Mouse (Mus musculus) limb, embryonic 14.5 days (tissue): Measurements from ENCODE around the gene Rab19. TPM values are rescaled to one million over a fixed set of nuclear protein-coding genes. Genes with fewer than 3 reads are reported as not detected.
A peak's percentile ranks its signal among the peaks of the same experiment; 100 is the strongest.
"Not testable (repeated sequence)": the region's sequence is repeated elsewhere in the genome, so short reads cannot be mapped to it uniquely, and the experiment has no call there.

Source experiments
- ATAC-seq: fragments of 200-750 bp; cut with Nextera tagmentation; 2 replicates; pipeline ENCODE4 v1.8.0; 2017; ENCODE audit warnings: low read depth, moderate number of reproducible peaks, moderate TSS enrichment; ENCODE audit not compliant: low FRiP score
- DNase-seq: peaks from one replicate; pipeline ENCODE4 v3.0.0-alpha.2; 2015; ENCODE audit warnings: low spot score
- H3K27ac ChIP-seq: fragments of 300-500 bp; sonication (generic); replicated peaks from 2 replicates; pipeline ENCODE4 v1.5.1; 2014; ENCODE audit warnings: low read depth, mild to moderate bottlenecking, low read length, moderate library complexity, mixed read lengths
- H3K27me3 ChIP-seq: fragments of 300-500 bp; sonication (generic); 2 replicates; pipeline ENCODE4 v1.6.1; 2014; ENCODE audit warnings: low read length, mixed read lengths; ENCODE audit not compliant: control insufficient read depth, insufficient read depth
- H3K36me3 ChIP-seq: fragments of 300-500 bp; sonication (generic); 2 replicates; pipeline ENCODE4 v1.6.1; 2014; ENCODE audit warnings: mild to moderate bottlenecking, low read length, moderate library complexity, mixed read lengths; ENCODE audit not compliant: control insufficient read depth, insufficient read depth
- H3K4me1 ChIP-seq: fragments of 300-500 bp; sonication (generic); 2 replicates; pipeline ENCODE4 v1.6.1; 2014; ENCODE audit warnings: antibody characterized with exemption, low read length, mixed read lengths; ENCODE audit not compliant: control insufficient read depth, insufficient read depth
- H3K4me2 ChIP-seq: fragments of 300-500 bp; sonication (generic); replicated peaks from 2 replicates; pipeline ENCODE4 v1.6.1; 2014; ENCODE audit warnings: low read depth, mild to moderate bottlenecking, low read length, moderate library complexity; ENCODE audit not compliant: severe bottlenecking
- H3K4me3 ChIP-seq: fragments of 300-500 bp; sonication (generic); replicated peaks from 2 replicates; pipeline ENCODE4 v1.5.1; 2014; ENCODE audit warnings: low read length
- H3K9ac ChIP-seq: fragments of 300-500 bp; sonication (generic); 2 replicates; pipeline ENCODE4 v1.6.1; 2014; ENCODE audit warnings: mild to moderate bottlenecking, low read depth, low read length, moderate library complexity; ENCODE audit not compliant: severe bottlenecking
- H3K9me3 ChIP-seq: fragments of 300-500 bp; sonication (generic); 2 replicates; pipeline ENCODE4 v1.6.1; 2016; ENCODE audit warnings: low read length; ENCODE audit not compliant: control insufficient read depth
- POLR2A ChIP-seq: fragments of 200-500 bp; IDR thresholded peaks from 2 replicates; pipeline ENCODE4 v1.8.0; 2012; ENCODE audit warnings: inconsistent platforms, mild to moderate bottlenecking, moderate library complexity, borderline replicate concordance; ENCODE audit not compliant: insufficient read depth, insufficient read length; ENCODE audit errors: extremely low read depth
- WGBS: fragments of 180-500 bp; shearing (Covaris S2); extraction: QIAGEN DNeasy Blood & Tissue Kit; methylation state at CpG from one replicate; pipeline ENCODE4 v1.1.7; 2014; 5-methylcytosine and 5-hydroxymethylcytosine counted together
- polyA plus RNA-seq, 2 experiments: library from polyadenylated mRNA; depleted of rRNA in 1 of 2; stranded (reverse) in 1 of 2; unstranded in 1 of 2; fragments of >200 nt; fragmentation: Nextera tagmentation in 1 of 2; extraction: Ambion mirVana in 1 of 2; gene quantifications; 2 replicates each; pipeline versions ENCODE4 v1.2.1 to v1.2.3; 2012 to 2014

The Rab19 gene
- polyA plus RNA-seq, 2 experiments: 0.52 to 1.3 TPM

DNA sequence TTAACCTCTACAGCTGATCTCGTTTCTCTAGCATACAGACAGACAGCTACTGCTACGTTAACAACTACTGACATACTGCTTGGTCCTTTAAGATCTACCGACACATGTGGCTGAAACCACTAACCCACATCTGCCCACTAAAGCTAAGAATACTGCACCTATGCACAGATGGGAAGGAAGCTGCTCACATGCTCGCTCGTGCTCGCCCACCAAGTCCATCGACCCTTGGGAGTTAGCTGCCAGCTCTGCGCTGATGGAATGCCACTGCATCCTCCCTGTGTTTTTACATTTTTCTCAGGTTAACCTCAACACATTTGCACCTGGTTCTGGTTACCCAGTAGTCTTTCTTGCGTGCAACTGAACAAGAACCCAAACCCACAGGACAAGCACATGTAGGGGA is 17.4 kb downstream of the Rab19 start:
- ATAC-seq (no peak), DNase-seq (no peak)
- no peak overlapping the region for H3K27ac ChIP-seq
- no peaks in the 10 kb centered on the region for H3K9me3 ChIP-seq
- no peaks in the 10 kb centered on the region for H3K4me1 ChIP-seq
- no peak overlapping the region for H3K4me3 ChIP-seq
- no peak overlapping the region for H3K4me2 ChIP-seq
- H3K36me3 ChIP-seq: peaks cover 17% of the 10 kb centered on the region
- no peak for TF ChIP-seq POLR2A
- H3K9ac ChIP-seq: no peak overlapping the region
- WGBS: 78% methylated on average over 9 of the region's 9 CpGs
- H3K27me3 ChIP-seq: no peaks in the 10 kb centered on the region

DNA sequence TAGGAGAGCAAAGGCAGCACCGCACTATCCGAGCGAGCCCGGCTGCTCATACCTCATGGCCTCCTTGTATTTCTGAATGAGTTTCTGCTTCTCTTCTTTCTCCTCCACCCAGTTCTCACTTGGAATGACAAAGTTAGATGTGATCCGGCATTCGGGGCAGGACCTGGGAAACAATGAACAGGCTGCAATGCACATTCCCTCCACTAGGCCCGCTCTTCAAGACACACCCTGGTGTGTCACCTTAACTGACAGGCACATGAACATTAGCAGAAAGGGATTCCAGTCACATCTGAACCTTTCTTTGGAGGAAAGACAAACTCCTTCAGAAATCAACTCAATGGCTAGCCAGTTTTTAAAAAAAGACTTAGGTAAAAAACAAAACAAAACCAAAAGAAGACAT is 19.4 kb downstream of the Rab19 start:
- no peak for TF ChIP-seq POLR2A
- no peaks in the 10 kb centered on the region for H3K9me3 ChIP-seq
- ATAC-seq (no peak), DNase-seq (peak; percentile 16)
- no peaks in the 10 kb centered on the region for H3K4me1 ChIP-seq
- H3K9ac ChIP-seq: no peak overlapping the region
- H3K4me2 ChIP-seq: no peak overlapping the region
- peaks cover 31% of the 10 kb centered on the region for H3K36me3 ChIP-seq
- H3K27ac ChIP-seq: no peak overlapping the region
- H3K27me3 ChIP-seq: no peaks in the 10 kb centered on the region
- no peak overlapping the region for H3K4me3 ChIP-seq
- WGBS: 82% methylated on average over 7 of the region's 7 CpGs

DNA sequence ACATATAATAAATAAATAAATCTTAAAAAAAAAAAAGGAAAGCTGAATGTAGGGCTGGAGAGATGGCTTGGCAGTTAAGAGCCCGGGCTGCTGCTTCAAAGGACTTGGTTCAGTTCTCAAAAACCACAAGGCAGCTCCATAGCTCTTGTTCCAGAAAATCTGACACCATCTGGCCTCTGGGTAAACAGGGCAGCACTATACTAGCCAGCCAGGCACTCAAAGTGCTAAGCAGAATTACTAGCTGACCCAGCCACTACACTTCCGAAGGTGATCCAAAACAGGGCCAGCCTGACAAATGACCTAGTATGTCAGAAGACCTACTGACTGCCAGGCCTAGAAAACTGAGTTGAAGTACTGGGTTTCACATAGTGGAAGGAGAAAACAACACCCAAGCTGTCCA is 22.2 kb downstream of the Rab19 start:
- TF ChIP-seq POLR2A: no peak
- 65% methylated on average over 2 of the region's 2 CpGs for WGBS
- H3K9me3 ChIP-seq: no peaks in the 10 kb centered on the region

DNA sequence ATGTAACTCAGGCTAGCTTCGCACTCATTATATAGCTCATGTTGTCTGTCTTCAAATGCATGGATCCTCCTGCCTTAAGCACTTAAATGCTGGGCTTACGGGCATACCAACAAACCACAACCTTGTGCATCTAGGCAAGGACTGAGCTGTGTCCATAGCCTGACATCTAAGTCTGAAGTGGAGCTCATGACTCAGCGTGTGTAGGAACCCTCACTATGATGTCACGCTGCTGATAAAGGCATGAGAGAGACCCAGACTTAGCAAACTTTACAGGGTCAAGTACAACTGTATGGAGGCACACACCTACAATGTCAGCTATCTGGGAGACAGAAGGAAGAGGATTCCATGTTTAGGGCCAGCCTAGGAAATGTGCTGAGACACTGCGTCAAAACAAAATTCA is 25.5 kb downstream of the Rab19 start:
- H3K9me3 ChIP-seq: no peaks in the 10 kb centered on the region
- peaks cover 23% of the 10 kb centered on the region for H3K36me3 ChIP-seq
- H3K27me3 ChIP-seq: no peaks in the 10 kb centered on the region
- 98% methylated on average over 5 of the region's 5 CpGs for WGBS
- no peaks in the 10 kb centered on the region for H3K4me1 ChIP-seq
- DNase-seq (no peak), ATAC-seq (no peak)
- no peak overlapping the region for H3K9ac ChIP-seq
- no peak overlapping the region for H3K27ac ChIP-seq
- no peak for TF ChIP-seq POLR2A
- no peak overlapping the region for H3K4me2 ChIP-seq
- H3K4me3 ChIP-seq: no peak overlapping the region

More for the DNA sequence above, 22.2 kb downstream of the Rab19 start:
- ATAC-seq (no peak), DNase-seq (no peak)
- H3K4me1 ChIP-seq: no peaks in the 10 kb centered on the region
- peaks cover 36% of the 10 kb centered on the region for H3K36me3 ChIP-seq
- no peak overlapping the region for H3K4me2 ChIP-seq
- H3K9ac ChIP-seq: no peak overlapping the region
- no peaks in the 10 kb centered on the region for H3K27me3 ChIP-seq
- H3K4me3 ChIP-seq: no peak overlapping the region
- H3K27ac ChIP-seq: no peak overlapping the region

DNA sequence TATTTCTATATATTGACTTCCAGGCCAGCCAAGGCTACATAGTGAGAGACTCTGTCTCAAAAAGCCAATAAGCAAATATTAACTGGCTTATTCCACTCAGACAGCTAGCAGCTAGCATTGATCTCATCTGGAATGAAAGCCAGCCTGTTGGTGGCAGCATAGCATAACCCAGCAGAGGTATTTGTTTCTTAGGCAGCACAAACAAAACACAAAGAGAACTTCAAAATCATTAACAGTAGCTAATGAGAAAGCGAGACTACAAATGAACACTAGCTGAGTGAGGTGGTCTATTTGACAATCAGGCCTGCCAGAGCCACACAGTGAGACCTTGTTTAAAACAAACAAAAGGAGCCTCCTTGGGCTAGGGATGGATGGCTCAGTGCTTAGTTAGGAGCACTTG is 33.1 kb downstream of the Rab19 start:
- no peaks in the 10 kb centered on the region for H3K9me3 ChIP-seq
- 90% methylated on average over 1 of the region's 1 CpGs for WGBS
- no peak for DNase-seq
- H3K4me3 ChIP-seq: no peak overlapping the region
- H3K27ac ChIP-seq: no peak overlapping the region
- H3K4me2 ChIP-seq: no peak overlapping the region
- no peaks in the 10 kb centered on the region for H3K27me3 ChIP-seq
- peaks cover 3% of the 10 kb centered on the region; the same call in 1 of the 2 replicates for H3K36me3 ChIP-seq
- ATAC-seq: no peak
- peaks cover 4% of the 10 kb centered on the region for H3K4me1 ChIP-seq
- no peak overlapping the region for H3K9ac ChIP-seq
- TF ChIP-seq POLR2A: no peak

DNA sequence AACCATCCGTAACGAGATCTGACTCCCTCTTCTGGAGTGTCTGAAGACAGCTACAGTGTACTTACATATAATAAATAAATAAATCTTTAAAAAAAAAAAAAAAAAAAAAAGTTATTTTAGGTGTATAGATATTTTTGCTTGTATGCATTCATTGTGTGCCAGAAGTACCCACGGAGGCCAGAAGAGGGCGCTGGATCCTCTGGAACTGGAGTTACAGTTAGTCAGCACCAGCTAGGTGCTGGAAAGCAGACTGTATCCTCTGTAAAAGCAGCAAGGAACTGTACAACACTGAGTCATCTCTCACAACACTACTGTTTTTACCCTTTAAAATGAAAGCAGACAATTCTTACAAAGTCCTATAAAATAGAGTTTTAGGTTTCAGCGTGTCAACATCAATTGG is 34.8 kb downstream of the Rab19 start:
- Histone ChIP-seq H3K4me2 (no peak overlapping the region), H3K4me1 (peaks cover 4% of the 10 kb centered on the region), H3K9ac (no peak overlapping the region), H3K36me3 (no peaks in the 10 kb centered on the region), H3K27me3 (no peaks in the 10 kb centered on the region), H3K27ac (no peak overlapping the region), H3K9me3 (no peaks in the 10 kb centered on the region), H3K4me3 (no peak overlapping the region)
- WGBS: 44% methylated on average over 3 of the region's 5 CpGs
- ATAC-seq: no peak
- no peak for TF ChIP-seq POLR2A
- peak; percentile 49 for DNase-seq

DNA sequence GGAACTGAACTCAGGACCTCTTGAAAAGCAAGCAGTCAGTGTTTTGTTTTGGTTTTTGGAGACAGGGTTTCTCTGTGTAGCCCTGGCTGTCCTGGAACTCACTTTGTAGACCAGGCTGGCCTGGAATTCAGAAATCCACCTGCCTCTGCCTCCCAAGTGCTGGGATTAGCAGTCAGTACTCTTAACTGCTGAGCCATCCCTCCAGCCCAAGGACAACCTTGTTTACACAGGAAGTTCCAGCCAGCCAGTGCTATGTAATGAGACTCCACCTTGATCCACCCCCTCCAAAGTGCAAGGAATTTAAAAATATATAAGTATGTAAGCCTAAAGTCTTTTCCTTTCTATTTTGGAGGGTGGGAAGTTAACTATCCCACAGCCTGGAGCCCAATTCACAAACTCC is 35.7 kb downstream of the Rab19 start:
- not testable (repeated sequence) for DNase-seq, H3K4me2 ChIP-seq, H3K27ac ChIP-seq, ATAC-seq, H3K27me3 ChIP-seq, H3K9me3 ChIP-seq, H3K4me3 ChIP-seq, H3K36me3 ChIP-seq, H3K4me1 ChIP-seq, H3K9ac ChIP-seq
